Mouse (Mus musculus) embryonic fibroblast, embryonic 13.5 days (primary cell): ENCODE results near the gene Wwox.

Source experiments
- CTCF ChIP-seq: IDR thresholded peaks from 2 replicates; pipeline ENCODE4 v1.5.1; 2011; ENCODE audit warnings: mild to moderate bottlenecking, control low read depth, low read length, moderate library complexity, borderline replicate concordance; ENCODE audit not compliant: insufficient read depth
- POLR2A ChIP-seq: IDR thresholded peaks from 2 replicates; pipeline ENCODE4 v1.6.1; 2011; ENCODE audit warnings: low read depth, mild to moderate bottlenecking, control low read depth, low read length, moderate library complexity

GRCm38 (mm10) chr8:115046496-115046895 is 607.0 kb downstream of the Wwox start:
- no peak for TF ChIP-seq CTCF
- no peak for TF ChIP-seq POLR2A
